Mouse (Mus musculus): ENCODE measurements around the gene Gm48552. TPM values are rescaled to one million over a fixed set of nuclear protein-coding genes. Genes with fewer than 3 reads are reported as not detected.

The Gm48552 gene
- total and polyA plus RNA-seq, 3 experiments = 0.46 to 1.1 (median 0.98) TPM

DNA sequence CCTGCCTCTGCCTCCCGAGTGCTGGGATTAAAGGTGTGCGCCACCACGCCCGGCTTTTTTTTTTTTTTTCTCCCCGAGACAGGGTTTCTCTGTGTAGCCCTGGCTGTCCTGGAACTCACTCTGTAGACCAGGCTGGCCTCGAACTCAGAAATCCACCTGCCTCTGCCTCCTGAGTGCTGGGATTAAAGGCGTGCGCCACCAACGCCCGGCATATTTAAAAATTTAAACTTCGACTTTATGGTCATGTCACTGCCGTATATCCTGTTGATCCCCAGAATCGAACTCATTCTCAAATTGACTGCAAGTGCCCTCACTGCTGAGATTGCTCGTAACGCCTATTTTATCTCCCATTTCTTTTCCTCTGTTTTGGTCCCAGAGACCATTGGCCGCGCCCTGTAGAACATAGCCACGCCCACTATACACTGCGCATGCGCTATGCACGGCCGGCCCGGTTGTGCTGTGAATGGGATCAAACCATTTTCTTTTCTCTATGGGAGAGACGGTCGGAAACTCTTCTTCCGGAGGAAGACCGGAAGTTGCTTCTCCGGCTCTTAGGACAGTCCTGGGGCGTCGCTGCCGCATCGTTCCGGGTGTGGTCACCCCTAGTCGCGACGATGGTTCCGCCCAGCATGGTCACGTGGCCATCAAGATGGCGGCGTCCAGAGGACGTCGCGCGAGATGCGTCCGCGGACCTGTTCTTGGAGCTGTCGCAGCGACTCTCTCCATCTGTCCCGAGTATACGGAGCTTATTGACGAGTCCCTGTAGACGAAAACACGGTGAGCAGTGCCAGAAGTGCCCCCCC is 4.8 kb upstream of the Gm48552 start, which contains the start of the genes Dohh and Gm48551:
Dohh (plus strand) TSS at position 627 of the 803 bp plus-strand sequence.
Gm48551 (plus strand) TSS at position 665 of the 803 bp plus-strand sequence.
- H3K27me3 ChIP-seq (replicated peaks) = no peaks in the 10 kb centered on the region
- dilution Hi-C loops (cut with MboI; ENCODE audit: extremely low pct_ligation_motif_present, extremely low pct_unique_long_range_greater_than_20kb, low sequenced_read_pairs) (no loop called here), in situ Hi-C loops (cut with MboI; ENCODE audit: low pct_ligation_motif_present, low pct_unique_long_range_greater_than_20kb, low sequenced_read_pairs) (loop anchor here (5.0 kb wide), 1 partner anchor 148 kb away; no protein-coding TSS in a partner anchor)
- H3K27ac ChIP-seq (ENCODE audit: insufficient read depth, low read depth) = peak within 1 kb of the TSS; percentile 49; the same call in 1 of the 2 replicates
- peak; percentile 99 for DNase-seq (ENCODE audit: extremely low read depth)
- peak within 1 kb of the TSS; percentile 82 to 96 (median 87) for H3K4me3 ChIP-seq (replicated peaks in 1 of 3; ENCODE audit: low read depth in 2 of 3, low read length in 2 of 3, poor library complexity in 1 of 3)
- peak within 1 kb of the TSS; percentile 64 for H3K4me2 ChIP-seq (ENCODE audit: insufficient read depth, low read depth, poor library complexity, severe bottlenecking)
- peaks cover 6 to 23% of the 10 kb centered on the region in 2 experiments for H3K4me1 ChIP-seq (ENCODE audit: control insufficient read depth in 1 of 2, insufficient read depth in 2 of 2)
- TF ChIP-seq BHLHE40 (IDR thresholded peaks at IDR 0.05; ENCODE audit: low read depth, low read length) (peak; percentile 68; the same call in 1 of the 2 replicates), ZC3H11A (IDR thresholded peaks at IDR 0.05; ENCODE audit: low read depth, low read length) (no peak), SMC3 (IDR thresholded peaks at IDR 0.05; ENCODE audit: low read depth, low read length) (no peak), RAD21 (IDR thresholded peaks at IDR 0.05; ENCODE audit: low read depth, low read length) (no peak), ETS1 (conservative IDR thresholded peaks at IDR 0.05; ENCODE audit: low read depth, low read length) (no peak), ZNF384 (IDR thresholded peaks at IDR 0.05; ENCODE audit: low read depth, low read length) (no peak), CHD1 (IDR thresholded peaks at IDR 0.05; ENCODE audit: low read depth, low read length) (peak; percentile 99), CTCF (conservative IDR thresholded peaks at IDR 0.05 in 1 of 2, IDR thresholded peaks at IDR 0.05 in 1 of 2; ENCODE audit: low read depth in 2 of 2, low read length in 2 of 2) (no peak), USF2 (conservative IDR thresholded peaks at IDR 0.05; ENCODE audit: low read depth, low read length) (peak; percentile 95), JUN (IDR thresholded peaks at IDR 0.05; ENCODE audit: insufficient read depth, low read depth, low read length) (no peak), GABPA (IDR thresholded peaks at IDR 0.05; ENCODE audit: insufficient replicate concordance, low read depth, low read length) (no peak; the same call in 1 of the 2 replicates), NELFE (IDR thresholded peaks at IDR 0.05; ENCODE audit: low read depth, low read length) (peak; percentile 92), TBP (conservative IDR thresholded peaks at IDR 0.05; ENCODE audit: low read depth, low read length) (peak; percentile 94), USF1 (IDR thresholded peaks at IDR 0.05; ENCODE audit: low read depth, low read length) (peak; percentile 98), MAX (IDR thresholded peaks at IDR 0.05; ENCODE audit: low read length) (peak; percentile 98), E2F4 (IDR thresholded peaks at IDR 0.05; ENCODE audit: insufficient replicate concordance, low read depth, low read length) (no peak), ZMIZ1 (IDR thresholded peaks at IDR 0.05; ENCODE audit: low read depth, low read length) (peak; percentile 81), JUND (conservative IDR thresholded peaks at IDR 0.05; ENCODE audit: low read depth, low read length) (no peak), CHD2 (IDR thresholded peaks at IDR 0.05; ENCODE audit: low read length) (peak; percentile 95), NRF1 (IDR thresholded peaks at IDR 0.05; ENCODE audit: low read depth, low read length) (peak; percentile 100), MEF2A (IDR thresholded peaks at IDR 0.05; ENCODE audit: borderline replicate concordance, low read depth, low read length) (peak; percentile 34; the same call in 1 of the 2 replicates), EP300 (IDR thresholded peaks at IDR 0.05; ENCODE audit: low read length) (no peak), ZKSCAN1 (IDR thresholded peaks at IDR 0.05; ENCODE audit: borderline replicate concordance, low read depth, low read length) (no peak), POLR2AphosphoS2 (IDR thresholded peaks at IDR 0.05; ENCODE audit: low read depth, low read length) (peak; percentile 74; the same call in 1 of the 2 replicates), MAFK (IDR thresholded peaks at IDR 0.05; ENCODE audit: insufficient replicate concordance, low read length) (no peak), HCFC1 (IDR thresholded peaks at IDR 0.05; ENCODE audit: low read depth, low read length) (peak; percentile 89), IRF4 (IDR thresholded peaks at IDR 0.05; ENCODE audit: low read depth, low read length) (0 out of 2 replicates have a peak, but pooled peaks have one; percentile 52), MXI1 (IDR thresholded peaks at IDR 0.05; ENCODE audit: low read depth, low read length) (peak; percentile 90), UBTF (IDR thresholded peaks at IDR 0.05; ENCODE audit: low read depth, low read length) (no peak), TCF12 (IDR thresholded peaks at IDR 0.05; ENCODE audit: low read depth, low read length) (peak; percentile 96), PAX5 (IDR thresholded peaks at IDR 0.05; ENCODE audit: low read length) (no peak), ELF1 (IDR thresholded peaks at IDR 0.05; ENCODE audit: low read depth, low read length) (peak; percentile 95), POLR2A (IDR thresholded peaks at IDR 0.05; ENCODE audit: low read depth, low read length) (peak; percentile 98), RCOR1 (conservative IDR thresholded peaks at IDR 0.05; ENCODE audit: low read depth, low read length) (no peak), MYC (IDR thresholded peaks at IDR 0.05; ENCODE audit: low read depth, low read length) (peak; percentile 87), KAT2A (IDR thresholded peaks at IDR 0.05; ENCODE audit: insufficient replicate concordance, low read length) (peak; percentile 75; the same call in 1 of the 2 replicates), SIN3A (IDR thresholded peaks at IDR 0.05; ENCODE audit: low read length) (peak; percentile 95), MAZ (IDR thresholded peaks at IDR 0.05; ENCODE audit: low read depth, low read length) (no peak)
- H3K9ac ChIP-seq (ENCODE audit: insufficient read depth, low read depth) = peak within 1 kb of the TSS; percentile 84
- no peaks in the 10 kb centered on the region for H3K9me3 ChIP-seq (replicated peaks; ENCODE audit: low read length)
- peaks cover 33 to 35% of the 10 kb centered on the region in 2 experiments for H3K36me3 ChIP-seq (replicated peaks in 1 of 2; ENCODE audit: control insufficient read depth in 1 of 2, insufficient read depth in 1 of 2, low read length in 1 of 2)
- peaks cover 19% of the 10 kb centered on the region for H3K79me2 ChIP-seq (replicated peaks; ENCODE audit: control insufficient read depth, extremely low read depth, insufficient read depth, poor library complexity, severe bottlenecking)
